In the genomic region with DNA sequence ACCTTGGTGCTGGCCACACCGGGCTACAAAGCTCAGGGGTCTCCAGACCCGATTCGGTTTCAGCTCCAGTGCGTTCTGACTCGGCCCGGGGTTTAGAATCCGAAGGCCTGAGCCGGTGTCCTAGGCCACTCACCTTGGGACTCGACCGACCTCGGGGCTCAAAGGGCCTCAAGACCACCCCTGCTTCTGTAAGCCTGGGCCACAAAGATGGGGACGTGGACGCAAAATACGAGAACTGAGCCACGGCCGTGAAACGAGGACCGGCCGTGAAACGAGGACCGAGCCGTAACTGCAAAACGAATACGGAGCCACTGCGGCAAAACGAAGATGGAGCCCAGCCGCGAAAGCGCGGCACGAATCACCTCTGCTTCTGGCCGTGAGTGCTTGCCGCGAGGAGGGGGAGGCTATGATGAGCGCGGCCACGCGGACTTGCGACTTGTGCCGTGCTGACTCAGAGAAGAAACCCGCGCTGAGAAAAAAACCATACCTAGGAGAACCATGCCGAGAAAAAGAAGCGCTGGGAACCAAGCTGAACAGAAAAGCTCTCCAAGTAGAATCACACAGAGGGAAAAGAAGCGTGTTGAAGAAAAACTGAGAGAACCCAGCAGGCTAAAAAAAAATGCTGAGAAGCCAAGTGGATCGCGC, we compare ENCODE assay signal across 8 mouse cellular contexts.
DNase-seq lines count a peak whose midpoint lies in the region; ATAC-seq and TF ChIP-seq lines count a peak whose summit lies in the region.

No protein-coding gene starts in this region.

- peak overlapping the region; percentile 70 for H3K9ac ChIP-seq in heart, postnatal 0 days (replicated peaks; ENCODE audit: low read depth, low read length)

- 54% methylated on average over 47 of the region's 47 CpGs for WGBS in heart, postnatal 0 days

- peak overlapping the region; percentile 74 for H3K4me2 ChIP-seq in heart, postnatal 0 days (ENCODE audit: low read depth, low read length)

- peak overlapping the region; percentile 82 for H3K27ac ChIP-seq in heart, postnatal 0 days (ENCODE audit: low read depth)
- H3K27ac ChIP-seq in layer of hippocampus, adult 2 months: peak overlapping the region; percentile 83

- TF ChIP-seq EP300 in heart, postnatal 0 days (IDR thresholded peaks at IDR 0.05; ENCODE audit: low read depth): no peak

- DNase-seq in B cell, adult 2 months: peak; percentile 46 to 50
- DNase-seq in R1 (ENCODE audit: low read depth, low spot score): peak; percentile 55
- peak; percentile 32 for DNase-seq in embryo, embryonic 9.5 days (ENCODE audit: extremely low spot score)
- DNase-seq in heart, postnatal 0 days (ENCODE audit: low spot score): peak; percentile 61
- peak; percentile 21 to 43 for DNase-seq in layer of hippocampus, adult 2 months (ENCODE audit: low spot score in 2 of 2)
- peak; percentile 24 for DNase-seq in lung, postnatal 25 days (ENCODE audit: low spot score)
- peak; percentile 48 to 51 for DNase-seq in right cerebral cortex, postnatal 10 days (ENCODE audit: low spot score in 2 of 2)
- DNase-seq in c-Kit-positive CD71-positive TER-119-positive erythroid progenitor cells, embryonic 14.5 days (ENCODE audit: low spot score): no peak

- no peak for TF ChIP-seq CTCF in heart, postnatal 0 days (IDR thresholded peaks at IDR 0.05; ENCODE audit: low read depth)
- TF ChIP-seq CTCF in layer of hippocampus, adult 2 months (conservative IDR thresholded peaks at IDR 0.05): no peak

- peaks cover 27% of the 10 kb centered on the region for H3K4me1 ChIP-seq in heart, postnatal 0 days (ENCODE audit: control insufficient read depth, insufficient read depth)

- peak overlapping the region; percentile 66 for H3K4me3 ChIP-seq in heart, postnatal 0 days (ENCODE audit: low read depth, low read length)
- H3K4me3 ChIP-seq in layer of hippocampus, adult 2 months: peak overlapping the region; percentile 71

- peaks cover 13% of the 10 kb centered on the region; the same call in 1 of the 2 replicates for H3K9me3 ChIP-seq in heart, postnatal 0 days (replicated peaks; ENCODE audit: control insufficient read depth, low read length)

- H3K36me3 ChIP-seq in heart, postnatal 0 days (replicated peaks; ENCODE audit: control insufficient read depth, insufficient read depth, low read length): peaks cover 14% of the 10 kb centered on the region

- peak; percentile 27; the same call in 1 of the 2 replicates for ATAC-seq in heart, postnatal 0 days (ENCODE audit: insufficient read depth, low read depth)

- H3K27me3 ChIP-seq in heart, postnatal 0 days (ENCODE audit: control insufficient read depth, insufficient read depth, low read length): no peaks in the 10 kb centered on the region
